Mouse (Mus musculus) liver, postnatal 0 days (tissue): ENCODE data around the gene Col15a1.

ENCODE experiments used
- CTCF ChIP-seq: sonication (generic); IDR thresholded peaks from 2 replicates; pipeline ENCODE4 v1.5.1; 2016; ENCODE audit warnings: antibody characterized with exemption, low read depth
- EP300 ChIP-seq: IDR thresholded peaks from 2 replicates; pipeline ENCODE4 v1.6.1; 2016; ENCODE audit warnings: antibody characterized with exemption, low read depth, mild to moderate bottlenecking

GRCm38 (mm10) chr4:47177101-47177500, 30.9 kb upstream of the Col15a1 start:
- no peak for TF ChIP-seq CTCF
- TF ChIP-seq EP300, result no peak
